Mouse (Mus musculus) heart, adult 2 months (tissue): ENCODE measurements around the gene Med20. TPM values are rescaled to one million over a fixed set of nuclear protein-coding genes. Genes with fewer than 3 reads are reported as not detected.
"Not testable (repeated sequence)": the region's sequence is repeated elsewhere in the genome, so short reads cannot be mapped to it uniquely, and the experiment has no call there.

Source experiments
- DNase-seq, 2 experiments: peaks; one replicate each; pipeline ENCODE4 v3.0.0; 2021
- H3K27ac ChIP-seq: fragments of 200-600 bp; 2 replicates; pipeline ENCODE4 v1.8.1; 2022
- H3K27me3 ChIP-seq: fragments of 200-500 bp; 2 replicates; pipeline ENCODE4 v1.6.1; 2012; ENCODE audit warnings: mild to moderate bottlenecking, low read length, inconsistent platforms, mixed read lengths; ENCODE audit not compliant: control insufficient read depth, insufficient read depth
- H3K36me3 ChIP-seq: fragments of 200-500 bp; 2 replicates; pipeline ENCODE4 v1.6.1; 2012; ENCODE audit warnings: low read length, inconsistent platforms; ENCODE audit not compliant: control insufficient read depth, insufficient read depth
- H3K4me1 ChIP-seq: fragments of 200-500 bp; 2 replicates; pipeline ENCODE4 v1.6.1; 2011; ENCODE audit warnings: low read length; ENCODE audit not compliant: control insufficient read depth, insufficient read depth
- H3K4me3 ChIP-seq: fragments of 200-600 bp; 2 replicates; pipeline ENCODE4 v1.8.1; 2022
- H3K79me2 ChIP-seq: fragments of 200-500 bp; replicated peaks from 2 replicates; pipeline ENCODE4 v1.6.1; 2012; ENCODE audit warnings: mild to moderate bottlenecking, inconsistent platforms, low read length, moderate library complexity, mixed read lengths; ENCODE audit not compliant: control insufficient read depth, insufficient read depth
- H3K9ac ChIP-seq: fragments of 200-500 bp; 2 replicates; pipeline ENCODE4 v1.6.1; 2012; ENCODE audit warnings: low read depth, mild to moderate bottlenecking, control low read depth, inconsistent platforms, low read length, mixed read lengths
- CTCF ChIP-seq: fragments of 200-600 bp; IDR thresholded peaks from 2 replicates; pipeline ENCODE4 v1.8.1; 2022; ENCODE audit warnings: antibody characterized with exemption, mild to moderate bottlenecking, moderate library complexity
- EP300 ChIP-seq: fragments of 200-500 bp; IDR thresholded peaks from 2 replicates; pipeline ENCODE4 v1.6.1; 2011; ENCODE audit warnings: low read depth, low read length, control low read depth; ENCODE audit not compliant: insufficient read depth
- POLR2A ChIP-seq: fragments of 200-500 bp; IDR thresholded peaks from 2 replicates; pipeline ENCODE4 v1.6.1; 2011; ENCODE audit warnings: mild to moderate bottlenecking, low read depth, low read length, control low read depth; ENCODE audit not compliant: insufficient read depth
- WGBS: fragments of 180-500 bp; shearing (Covaris S2); methylation state at CpG from one replicate; pipeline ENCODE4 v1.1.7; 2018; 5-methylcytosine and 5-hydroxymethylcytosine counted together
- intact Hi-C: fragments of 180-260 bp; cut with DNase I; formaldehyde crosslinking; loops from one replicate; pipeline ENCODE4 v1.15.1; 2025
- polyA plus RNA-seq: library from polyadenylated mRNA; depleted of rRNA; stranded (reverse); fragments of >200 nt; gene quantifications from 2 replicates; pipeline ENCODE4 v1.2.3, GENCODE M21; 2012
- total RNA-seq, 2 experiments: library from RNA; stranded (reverse); gene quantifications; 2 replicates each; pipeline ENCODE4 v1.2.3; 2021

Gene Med20
- total and polyA plus RNA-seq, 3 experiments = 13.5 to 17.4 (median 15.0) TPM

DNA sequence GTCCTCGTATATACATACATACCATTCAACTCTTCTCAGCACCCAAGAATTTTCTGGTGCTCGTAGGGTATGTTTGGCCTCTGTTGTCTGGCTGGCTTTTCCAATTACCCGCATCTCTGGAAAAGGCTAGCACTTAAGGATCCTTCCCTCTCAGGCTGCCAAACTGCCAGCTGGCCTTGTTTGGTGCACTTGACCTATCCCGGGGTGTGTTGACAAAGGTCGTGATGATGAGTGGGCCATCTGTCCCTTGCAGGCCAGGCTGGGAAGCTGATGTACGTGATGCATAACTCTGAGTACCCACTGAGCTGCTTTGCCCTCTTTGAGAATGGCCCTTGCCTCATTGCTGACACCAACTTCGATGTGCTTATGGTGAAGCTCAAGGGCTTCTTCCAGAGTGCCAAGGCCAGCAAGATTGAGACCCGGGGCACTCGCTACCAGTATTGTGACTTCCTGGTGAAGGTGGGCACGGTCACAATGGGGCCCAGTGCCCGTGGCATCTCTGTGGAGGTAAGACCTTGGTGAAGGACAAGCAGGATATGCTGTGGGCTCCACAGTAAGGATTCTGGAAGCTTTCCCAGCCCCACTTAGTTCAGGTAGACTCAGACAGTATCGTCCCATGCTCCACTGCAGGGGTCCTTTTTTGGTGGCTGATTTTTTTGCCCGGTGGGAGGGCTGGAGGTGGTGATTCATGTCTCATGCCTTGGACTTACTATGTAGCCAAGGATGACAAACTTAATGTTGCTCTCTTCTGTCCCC, 7.4 kb downstream of the Med20 start:
- H3K9ac ChIP-seq = no peak overlapping the region
- H3K36me3 ChIP-seq = no peaks in the 10 kb centered on the region
- H3K79me2 ChIP-seq = no peaks in the 10 kb centered on the region; the same call in 1 of the 2 replicates
- WGBS = 86% methylated on average over 13 of the region's 13 CpGs
- no peaks in the 10 kb centered on the region for H3K27me3 ChIP-seq
- no peak for TF ChIP-seq POLR2A
- TF ChIP-seq EP300 = no peak
- intact Hi-C loops = loop anchor here (10.0 kb wide), 1 partner anchor 254 kb away; the partner anchor contains the start of gene Mrps10
- peak in 1 of 2 experiments; percentile 14 for DNase-seq
- H3K4me1 ChIP-seq = no peaks in the 10 kb centered on the region
- no peak overlapping the region for H3K4me3 ChIP-seq
- no peak overlapping the region for H3K27ac ChIP-seq

DNA sequence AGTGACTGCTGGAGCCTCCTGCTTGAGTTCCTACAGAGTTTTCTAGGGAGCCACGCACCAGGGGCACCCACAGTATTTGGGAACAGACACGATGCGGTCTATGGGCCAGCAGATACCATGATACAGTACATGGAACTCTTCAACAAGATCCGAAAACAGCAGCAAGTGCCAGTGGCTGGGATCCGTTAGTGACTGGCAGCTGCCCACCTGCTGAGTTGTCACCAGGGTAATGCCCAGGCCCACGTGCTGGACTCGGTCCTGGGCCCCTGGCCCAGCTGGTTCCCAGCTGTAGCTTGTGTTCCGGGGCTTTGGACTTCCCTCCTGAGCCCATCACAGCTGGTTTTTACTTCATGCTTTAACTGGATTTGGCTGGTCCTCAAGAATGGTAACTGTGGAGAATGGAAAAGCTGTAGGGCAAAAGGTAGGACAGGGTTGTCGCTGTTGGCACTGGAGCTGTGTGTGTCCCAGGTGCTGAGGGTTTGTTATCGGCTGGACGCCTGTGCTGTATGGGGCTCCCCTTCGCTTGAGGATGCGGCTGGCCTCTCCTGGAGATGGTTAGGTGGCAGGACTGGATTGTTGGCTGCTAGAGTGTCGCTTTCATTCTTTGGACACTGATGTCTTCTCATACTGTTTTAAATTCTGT, 11.7 kb downstream of the Med20 start:
- peaks cover 2% of the 10 kb centered on the region for H3K36me3 ChIP-seq
- no peak for DNase-seq
- 96% methylated on average over 14 of the region's 14 CpGs for WGBS

DNA sequence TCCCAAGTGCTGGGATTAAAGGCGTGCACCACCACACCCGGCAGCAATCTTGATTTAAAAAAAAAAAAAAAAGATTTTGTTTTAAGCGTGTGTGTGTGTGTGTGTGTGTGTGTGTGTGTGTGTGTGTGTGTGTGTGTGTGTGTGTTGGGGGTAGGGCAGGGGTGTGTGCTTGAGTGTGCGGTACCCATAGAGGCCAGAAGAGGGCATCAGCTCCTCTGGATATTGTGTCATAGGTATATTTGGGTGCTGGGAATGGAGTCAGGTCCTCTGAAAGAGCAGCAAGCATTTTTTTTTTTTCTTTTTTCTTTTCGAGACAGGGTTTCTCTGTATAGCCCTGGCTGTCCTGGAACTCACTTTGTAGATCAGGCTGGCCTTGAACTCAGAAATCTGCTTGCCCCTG, 13.2 kb downstream of the Med20 start:
- H3K4me3 ChIP-seq, H3K9ac ChIP-seq, H3K27me3 ChIP-seq, H3K36me3 ChIP-seq, intact Hi-C loops, H3K79me2 ChIP-seq, H3K4me1 ChIP-seq, H3K27ac ChIP-seq, DNase-seq: not testable (repeated sequence)
- WGBS = 94% methylated on average over 5 of the region's 5 CpGs

More for the DNA sequence above, 11.7 kb downstream of the Med20 start:
- no peak overlapping the region for H3K9ac ChIP-seq
- no peaks in the 10 kb centered on the region for H3K4me1 ChIP-seq
- H3K27me3 ChIP-seq = no peaks in the 10 kb centered on the region
- H3K27ac ChIP-seq = no peak overlapping the region
- no peak for TF ChIP-seq EP300
- TF ChIP-seq POLR2A = no peak
- TF ChIP-seq CTCF = no peak
- H3K4me3 ChIP-seq = no peak overlapping the region
- intact Hi-C loops = no loop called here
- H3K79me2 ChIP-seq = no peaks in the 10 kb centered on the region

DNA sequence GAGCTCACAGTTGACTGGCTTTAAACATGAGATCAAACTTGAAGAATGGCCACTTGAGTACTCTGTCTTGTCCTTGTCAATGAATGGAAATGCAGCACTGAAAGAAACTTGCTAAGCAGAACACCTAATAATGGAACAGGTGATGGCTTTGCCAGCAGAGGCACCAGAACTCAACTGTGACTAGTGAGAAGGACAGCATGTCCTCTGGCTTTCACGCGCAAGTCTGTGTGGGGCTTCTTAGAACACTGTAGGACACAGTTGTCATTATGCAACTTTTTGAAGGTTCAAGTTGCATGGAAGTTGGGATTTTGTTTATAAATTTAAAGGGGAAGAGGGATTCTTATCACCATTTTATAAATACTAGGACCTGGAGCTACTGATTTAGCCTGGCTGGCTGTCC, 13.7 kb downstream of the Med20 start:
- TF ChIP-seq EP300 (peak; percentile 54; the same call in 1 of the 2 replicates), CTCF (peak; percentile 32), POLR2A (no peak)
- Histone ChIP-seq H3K4me3 (no peak overlapping the region), H3K27ac (peak overlapping the region; percentile 60), H3K79me2 (no peaks in the 10 kb centered on the region), H3K36me3 (peaks cover 2% of the 10 kb centered on the region), H3K9ac (no peak overlapping the region), H3K27me3 (no peaks in the 10 kb centered on the region), H3K4me1 (peaks cover 1% of the 10 kb centered on the region)
- intact Hi-C loops = no loop called here
- DNase-seq = peak in 1 of 2 experiments; percentile 27
- 72% methylated on average over 2 of the region's 2 CpGs for WGBS

DNA sequence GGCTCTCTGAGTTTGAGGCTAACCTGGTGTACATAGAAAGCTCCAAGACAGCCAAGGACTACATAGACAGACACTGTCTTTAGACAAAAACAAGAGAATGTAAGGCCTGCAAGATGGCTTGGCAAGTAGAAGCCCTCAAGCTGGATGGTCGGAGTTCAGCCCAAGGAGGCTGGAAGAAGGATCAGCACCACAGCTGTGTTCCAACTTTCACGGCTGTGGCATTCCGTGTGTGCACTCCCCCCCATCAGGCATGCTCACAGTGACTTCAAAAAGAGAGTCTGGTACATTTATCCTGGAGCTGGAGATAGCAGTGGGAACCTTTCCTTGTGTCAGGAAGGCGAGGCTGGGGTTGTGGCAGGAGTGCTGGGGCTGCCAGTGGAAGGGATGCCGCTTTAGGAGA, 14.6 kb downstream of the Med20 start:
- Histone ChIP-seq H3K9ac (no peak overlapping the region), H3K79me2 (no peaks in the 10 kb centered on the region), H3K27ac (no peak overlapping the region), H3K36me3 (peaks cover 2% of the 10 kb centered on the region), H3K27me3 (no peaks in the 10 kb centered on the region), H3K4me1 (peaks cover 1% of the 10 kb centered on the region), H3K4me3 (no peak overlapping the region)
- DNase-seq = no peak
- no peak for TF ChIP-seq POLR2A
- no peak for TF ChIP-seq EP300
- no peak for TF ChIP-seq CTCF
- intact Hi-C loops = no loop called here
- 81% methylated on average over 5 of the region's 5 CpGs for WGBS

DNA sequence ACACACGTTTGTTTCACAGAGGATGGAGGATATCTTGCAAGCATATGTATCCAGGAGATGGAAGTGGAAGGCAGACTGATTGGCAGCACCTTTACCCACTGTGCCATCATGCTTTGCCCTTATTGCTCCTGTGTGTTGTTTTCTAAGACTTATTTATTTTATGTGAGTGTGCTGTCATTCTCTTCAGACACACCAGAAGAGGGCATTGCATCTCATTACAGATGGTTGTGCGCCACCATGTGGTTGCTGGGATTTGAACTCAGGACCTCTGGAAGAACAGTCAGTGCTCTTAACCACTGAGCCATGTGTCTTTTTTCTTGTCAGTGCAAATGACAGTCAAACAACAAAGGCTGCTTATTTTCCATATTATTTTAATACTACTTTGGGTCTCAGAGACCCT, 16.4 kb downstream of the Med20 start:
- 86% methylated on average over 2 of the region's 2 CpGs for WGBS
- Histone ChIP-seq H3K36me3 (peaks cover 2% of the 10 kb centered on the region), H3K4me3 (no peak overlapping the region), H3K79me2 (no peaks in the 10 kb centered on the region), H3K27ac (no peak overlapping the region), H3K4me1 (peaks cover 1% of the 10 kb centered on the region), H3K27me3 (no peaks in the 10 kb centered on the region), H3K9ac (no peak overlapping the region)
- intact Hi-C loops = no loop called here
- no peak for DNase-seq
- no peak for TF ChIP-seq POLR2A
- TF ChIP-seq CTCF = 0 out of 2 replicates have a peak, but pooled peaks have one; percentile 5
